Mouse (Mus musculus): ENCODE results near the gene Hist3h2a. TPM values are rescaled to one million over a fixed set of nuclear protein-coding genes. Genes with fewer than 3 reads are reported as not detected.
"Not testable (repeated sequence)": the region's sequence is repeated elsewhere in the genome, so short reads cannot be mapped to it uniquely, and the experiment has no call there.

The Hist3h2a gene
- polyA plus RNA-seq, 1 experiment: 14.8 TPM

- WGBS: 23% methylated on average over 23 of the region's 23 CpGs
- no peaks in the 10 kb centered on the region for H3K36me3 ChIP-seq (ENCODE audit: control insufficient read depth, insufficient read depth, low read length)
- TF ChIP-seq POLR2A (IDR thresholded peaks at IDR 0.05; ENCODE audit: low read depth, low read length) (no peak), CTCF (IDR thresholded peaks at IDR 0.05; ENCODE audit: extremely low read depth, insufficient read depth, insufficient read length, insufficient replicate concordance) (no peak)
- H3K4me3 ChIP-seq (ENCODE audit: extremely low read depth, insufficient read depth, insufficient read length): peak overlapping the region; percentile 54; the same call in 1 of the 2 replicates
- no peaks in the 10 kb centered on the region for H3K27me3 ChIP-seq (ENCODE audit: control insufficient read depth, insufficient read depth, low read length)
- DNase-seq (ENCODE audit: low read depth in 1 of 2, low spot score in 2 of 2): no peak
- H3K4me1 ChIP-seq (ENCODE audit: control insufficient read depth, insufficient read depth, insufficient read length): peaks cover 2% of the 10 kb centered on the region; the same call in 1 of the 2 replicates
- H3K27ac ChIP-seq (ENCODE audit: insufficient read depth, low read length): peak overlapping the region; percentile 61; the same call in 1 of the 2 replicates
Measured at GRCm38 (mm10) chr11:58947798-58948528, 6.5 kb upstream of the Hist3h2a start.

- TF ChIP-seq CTCF (IDR thresholded peaks at IDR 0.05; ENCODE audit: extremely low read depth, insufficient read depth, insufficient read length, insufficient replicate concordance): no peak
- TF ChIP-seq POLR2A (IDR thresholded peaks at IDR 0.05; ENCODE audit: low read depth, low read length): peak; percentile 30
- WGBS: 2% methylated on average over 48 of the region's 48 CpGs
- H3K4me1 ChIP-seq (ENCODE audit: control insufficient read depth, insufficient read depth, insufficient read length): peaks cover 7% of the 10 kb centered on the region; the same call in 1 of the 2 replicates
- H3K36me3 ChIP-seq (ENCODE audit: control insufficient read depth, insufficient read depth, low read length): no peaks in the 10 kb centered on the region
- H3K27ac ChIP-seq (ENCODE audit: insufficient read depth, low read length): peak within 1 kb of the TSS; percentile 74
- H3K4me3 ChIP-seq (ENCODE audit: extremely low read depth, insufficient read depth, insufficient read length): peak within 1 kb of the TSS; percentile 59
- H3K27me3 ChIP-seq (ENCODE audit: control insufficient read depth, insufficient read depth, low read length): no peaks in the 10 kb centered on the region
- peak; percentile 37 to 80 for DNase-seq (ENCODE audit: low read depth in 1 of 2, low spot score in 2 of 2)
Measured at GRCm38 (mm10) chr11:58948542-58949479, 5.7 kb upstream of the Hist3h2a start, which contains the start of gene Hist3h2ba. Gene Hist3h2ba (plus strand): TSS chr11:58948920.

GRCm38 (mm10) chr11:58949480-58950431, 4.7 kb upstream of the Hist3h2a start:
- H3K27ac ChIP-seq (ENCODE audit: insufficient read depth, low read length): no peak overlapping the region
- TF ChIP-seq CTCF (IDR thresholded peaks at IDR 0.05; ENCODE audit: extremely low read depth, insufficient read depth, insufficient read length, insufficient replicate concordance) (no peak), POLR2A (IDR thresholded peaks at IDR 0.05; ENCODE audit: low read depth, low read length) (no peak)
- no peaks in the 10 kb centered on the region for H3K27me3 ChIP-seq (ENCODE audit: control insufficient read depth, insufficient read depth, low read length)
- H3K4me3 ChIP-seq (ENCODE audit: extremely low read depth, insufficient read depth, insufficient read length): no peak overlapping the region
- 61% methylated on average over 20 of the region's 20 CpGs for WGBS
- H3K4me1 ChIP-seq (ENCODE audit: control insufficient read depth, insufficient read depth, insufficient read length): peaks cover 7% of the 10 kb centered on the region; the same call in 1 of the 2 replicates
- DNase-seq (ENCODE audit: low read depth in 1 of 2, low spot score in 2 of 2): no peak
- no peaks in the 10 kb centered on the region for H3K36me3 ChIP-seq (ENCODE audit: control insufficient read depth, insufficient read depth, low read length)

DNA sequence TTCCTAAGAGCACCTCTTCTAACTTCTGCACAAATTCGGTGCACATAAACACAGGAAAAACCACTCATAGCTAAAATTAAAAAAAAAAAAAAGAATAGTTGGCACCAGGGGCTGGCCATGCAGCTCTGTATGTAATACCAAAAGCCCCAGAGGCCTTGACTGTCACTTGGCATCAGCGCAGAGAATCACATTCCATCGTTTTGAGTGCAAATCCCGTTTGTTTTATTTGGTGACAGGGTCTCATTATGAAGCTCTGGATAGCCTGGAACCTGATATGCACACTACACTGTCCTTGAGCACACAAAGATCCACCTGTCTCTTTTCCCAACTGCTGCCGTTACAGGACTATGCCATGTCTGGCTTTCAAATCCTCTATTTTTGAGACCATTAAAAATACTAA, 3.3 kb upstream of the Hist3h2a start:
- no peak overlapping the region for H3K4me3 ChIP-seq (ENCODE audit: extremely low read depth, insufficient read depth, insufficient read length)
- TF ChIP-seq POLR2A (IDR thresholded peaks at IDR 0.05; ENCODE audit: low read depth, low read length): no peak
- TF ChIP-seq CTCF (IDR thresholded peaks at IDR 0.05; ENCODE audit: extremely low read depth, insufficient read depth, insufficient read length, insufficient replicate concordance): no peak
- no peaks in the 10 kb centered on the region for H3K27me3 ChIP-seq (ENCODE audit: control insufficient read depth, insufficient read depth, low read length)
- H3K36me3 ChIP-seq (ENCODE audit: control insufficient read depth, insufficient read depth, low read length): no peaks in the 10 kb centered on the region
- peaks cover 7% of the 10 kb centered on the region; the same call in 1 of the 2 replicates for H3K4me1 ChIP-seq (ENCODE audit: control insufficient read depth, insufficient read depth, insufficient read length)
- no peak overlapping the region for H3K27ac ChIP-seq (ENCODE audit: insufficient read depth, low read length)
- WGBS: 94% methylated on average over 5 of the region's 5 CpGs
- DNase-seq (ENCODE audit: low read depth in 1 of 2, low spot score in 2 of 2): no peak

DNA sequence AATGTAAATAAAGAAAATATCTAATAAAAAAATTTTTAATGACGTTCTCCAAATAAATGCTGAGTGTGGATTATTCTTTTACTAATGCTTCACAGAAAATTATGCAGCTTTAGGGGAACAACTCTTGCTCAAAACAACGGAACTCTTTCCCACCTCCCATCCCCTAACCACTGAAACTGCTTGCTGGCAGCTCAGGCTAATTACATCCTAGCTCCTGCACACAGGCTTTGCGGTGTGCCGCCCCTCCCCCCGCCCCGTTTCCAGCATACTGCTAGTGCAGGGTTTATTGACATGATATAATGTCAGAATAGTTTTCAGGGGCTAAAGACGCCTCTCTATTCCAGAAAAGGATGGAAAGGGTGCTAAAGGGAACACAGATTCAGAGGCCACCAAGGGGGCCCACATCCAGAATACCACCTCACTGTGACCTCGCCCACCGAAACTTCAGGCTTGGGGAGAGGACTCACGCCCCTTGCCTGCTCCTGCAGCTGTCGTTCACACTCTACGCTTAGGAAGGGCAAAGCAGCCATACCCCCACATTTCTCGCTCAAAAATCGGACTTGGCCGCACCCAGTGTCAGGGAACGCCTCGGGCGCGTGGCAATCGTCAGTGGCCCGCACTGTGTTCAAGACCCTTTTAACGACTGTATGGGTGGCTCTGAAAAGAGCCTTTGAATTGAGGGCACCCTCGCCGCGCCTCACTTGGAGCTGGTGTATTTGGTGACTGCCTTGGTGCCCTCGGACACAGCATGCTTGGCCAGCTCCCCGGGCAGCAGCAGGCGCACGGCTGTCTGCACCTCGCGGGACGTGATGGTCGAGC, 925 bp upstream of the Hist3h2a start:
- TF ChIP-seq POLR2A (IDR thresholded peaks at IDR 0.05; ENCODE audit: low read depth, low read length): no peak
- Histone ChIP-seq H3K36me3 (ENCODE audit: control insufficient read depth, insufficient read depth, low read length) (no peaks in the 10 kb centered on the region), H3K4me3 (ENCODE audit: extremely low read depth, insufficient read depth, insufficient read length) (peak overlapping the region; percentile 59), H3K27ac (ENCODE audit: insufficient read depth, low read length) (peak overlapping the region; percentile 88), H3K4me1 (ENCODE audit: control insufficient read depth, insufficient read depth, insufficient read length) (peaks cover 8% of the 10 kb centered on the region; the same call in 1 of the 2 replicates), H3K27me3 (ENCODE audit: control insufficient read depth, insufficient read depth, low read length) (no peaks in the 10 kb centered on the region)
- 1% methylated on average over 33 of the region's 33 CpGs for WGBS
- no peak for DNase-seq (ENCODE audit: low read depth in 1 of 2, low spot score in 2 of 2)

DNA sequence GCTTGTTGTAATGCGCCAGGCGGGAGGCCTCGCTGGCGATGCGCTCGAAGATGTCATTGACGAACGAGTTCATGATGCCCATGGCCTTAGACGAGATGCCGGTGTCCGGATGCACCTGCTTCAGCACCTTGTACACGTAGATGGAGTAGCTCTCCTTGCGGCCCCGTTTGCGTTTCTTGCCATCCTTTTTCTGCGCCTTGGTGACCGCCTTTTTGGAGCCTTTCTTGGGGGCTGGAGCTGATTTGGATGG, 390 bp upstream of the Hist3h2a start:
- WGBS: under 1% methylated on average over 17 of the region's 17 CpGs
- Histone ChIP-seq H3K4me3 (ENCODE audit: extremely low read depth, insufficient read depth, insufficient read length) (peak overlapping the region; percentile 59), H3K27ac (ENCODE audit: insufficient read depth, low read length) (peak overlapping the region; percentile 88)
- not testable (repeated sequence) for H3K4me1 ChIP-seq (ENCODE audit: control insufficient read depth, insufficient read depth, insufficient read length); DNase-seq (ENCODE audit: low read depth in 1 of 2, low spot score in 2 of 2); H3K27me3 ChIP-seq (ENCODE audit: control insufficient read depth, insufficient read depth, low read length); H3K36me3 ChIP-seq (ENCODE audit: control insufficient read depth, insufficient read depth, low read length)
